Mouse (Mus musculus) left cerebral cortex, postnatal 36 days (tissue): ENCODE measurements around the gene Usp17lb. TPM values are rescaled to one million over a fixed set of nuclear protein-coding genes. Genes with fewer than 3 reads are reported as not detected.
"Not testable (repeated sequence)": the region's sequence is repeated elsewhere in the genome, so short reads cannot be mapped to it uniquely, and the experiment has no call there.

ENCODE experiments used
- DNase-seq, 2 experiments: peaks; one replicate each; pipeline ENCODE4 v3.0.0; 2021 to 2022; ENCODE audit warnings: low spot score in 2 of 2, mixed read lengths in 1 of 2
- intact Hi-C: fragments of 180-260 bp; cut with DNase I; formaldehyde crosslinking; loops from one replicate; pipeline ENCODE4 v1.15.1; 2025
- total RNA-seq, 2 experiments: library from RNA; stranded (reverse); gene quantifications; 2 replicates each; pipeline ENCODE4 v1.2.3; 2021

Usp17lb gene
- not detected for total RNA-seq

DNA sequence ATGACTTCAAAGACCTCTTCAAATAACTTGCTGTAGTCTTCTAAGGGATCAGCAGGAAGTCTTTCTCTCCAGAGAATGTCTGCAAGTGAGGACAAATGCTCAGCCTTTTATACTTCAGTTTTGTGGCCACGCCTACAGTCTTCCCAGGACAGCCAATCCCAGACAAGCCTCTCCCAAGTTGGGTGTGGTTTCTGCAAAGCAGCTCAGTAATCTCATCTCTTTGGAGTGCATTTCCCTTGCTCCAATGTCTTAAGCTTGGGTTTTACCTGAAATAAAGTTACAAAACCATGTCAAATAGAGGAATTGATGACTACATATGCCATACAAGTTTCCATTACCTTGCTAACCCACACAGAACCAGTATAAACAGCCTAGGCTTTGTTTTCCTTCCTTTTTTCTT, at the start of gene Usp17lb:
Gene Usp17lb (minus strand): TSS at position 101 of the 400 bp plus-strand sequence.
- DNase-seq: no peak
- intact Hi-C loops: no loop called here

DNA sequence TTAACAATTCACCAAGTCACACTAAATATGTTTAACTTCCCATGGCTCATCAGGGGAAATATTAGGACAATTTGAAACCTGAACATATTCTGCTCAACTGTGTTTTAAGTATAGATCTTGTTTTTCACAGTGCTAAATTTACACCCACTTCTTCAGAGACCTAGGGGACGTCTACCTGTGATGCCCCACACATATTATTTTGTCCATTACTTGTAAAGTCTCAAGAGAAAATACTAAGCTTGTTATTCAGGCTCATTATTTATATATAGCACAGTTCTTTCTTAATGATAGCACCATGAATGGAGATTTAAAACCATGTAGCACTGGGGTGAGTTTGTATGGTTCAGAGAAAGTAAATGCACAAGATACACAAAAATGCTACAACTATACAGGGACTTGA, 35.3 kb upstream of the Usp17lb start, which contains the start of gene Olfr665:
Gene Olfr665 (plus strand): TSS at position 301 of the 400 bp plus-strand sequence.
- DNase-seq: no peak
- intact Hi-C loops: no loop called here

DNA sequence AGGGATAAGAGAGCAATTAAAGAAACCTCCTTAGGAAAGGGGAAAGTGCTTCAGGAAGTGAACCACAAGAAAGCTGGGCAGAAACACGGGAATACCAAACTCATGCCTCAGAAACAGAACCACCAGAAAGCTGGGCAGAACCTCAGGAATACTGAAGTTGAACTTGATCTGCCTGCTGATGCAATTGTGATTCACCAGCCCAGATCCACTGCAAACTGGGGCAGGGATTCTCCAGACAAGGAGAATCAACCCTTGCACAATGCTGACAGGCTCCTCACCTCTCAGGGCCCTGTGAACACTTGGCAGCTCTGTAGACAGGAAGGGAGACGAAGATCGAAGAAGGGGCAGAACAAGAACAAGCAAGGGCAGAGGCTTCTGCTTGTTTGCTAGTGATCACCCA, 19.0 kb upstream of the Usp17lb start:
- DNase-seq: no peak
- intact Hi-C loops: no loop called here

DNA sequence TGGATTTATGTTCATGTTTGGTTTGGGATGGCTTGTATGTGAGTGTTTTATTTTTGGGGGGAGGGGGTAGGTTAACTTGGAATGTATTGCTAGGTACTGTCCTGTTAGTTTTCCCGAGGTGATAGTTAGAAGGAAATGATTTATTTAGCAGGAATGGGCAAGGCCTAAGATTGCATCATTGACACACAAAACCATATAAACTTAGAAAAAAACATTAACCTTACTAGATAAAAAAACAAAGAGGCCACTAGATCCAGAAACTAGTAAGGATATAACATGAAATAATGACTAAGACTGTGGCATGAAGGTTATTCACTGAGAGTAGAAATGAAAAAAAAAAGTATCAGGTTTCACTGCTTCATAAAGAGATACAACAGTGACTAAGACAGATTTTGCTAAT, 15.3 kb upstream of the Usp17lb start:
- intact Hi-C loops: no loop called here
- no peak for DNase-seq

DNA sequence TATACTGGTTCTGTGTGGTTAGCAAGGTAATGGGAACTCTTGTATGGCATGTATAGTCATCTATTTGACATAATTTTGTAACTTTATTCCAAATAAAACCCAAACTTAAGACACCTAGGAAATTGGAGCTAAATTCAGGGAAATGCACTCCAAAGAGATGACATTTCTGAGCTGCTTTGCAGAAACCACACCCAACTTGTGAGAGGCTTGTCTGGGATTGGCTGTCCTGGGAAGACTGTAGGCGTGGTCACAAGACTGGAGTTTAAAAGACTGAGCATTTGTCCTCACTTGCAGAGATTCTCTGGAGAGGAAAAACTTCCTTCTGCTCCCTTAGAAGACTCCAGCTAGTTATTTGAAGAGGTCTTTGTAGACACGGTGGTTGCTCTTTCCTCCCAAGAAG, 14.3 kb upstream of the Usp17lb start, which contains the start of gene Usp17la:
Gene Usp17la (plus strand): TSS at position 301 of the 400 bp plus-strand sequence.
- DNase-seq, intact Hi-C loops: not testable (repeated sequence)

DNA sequence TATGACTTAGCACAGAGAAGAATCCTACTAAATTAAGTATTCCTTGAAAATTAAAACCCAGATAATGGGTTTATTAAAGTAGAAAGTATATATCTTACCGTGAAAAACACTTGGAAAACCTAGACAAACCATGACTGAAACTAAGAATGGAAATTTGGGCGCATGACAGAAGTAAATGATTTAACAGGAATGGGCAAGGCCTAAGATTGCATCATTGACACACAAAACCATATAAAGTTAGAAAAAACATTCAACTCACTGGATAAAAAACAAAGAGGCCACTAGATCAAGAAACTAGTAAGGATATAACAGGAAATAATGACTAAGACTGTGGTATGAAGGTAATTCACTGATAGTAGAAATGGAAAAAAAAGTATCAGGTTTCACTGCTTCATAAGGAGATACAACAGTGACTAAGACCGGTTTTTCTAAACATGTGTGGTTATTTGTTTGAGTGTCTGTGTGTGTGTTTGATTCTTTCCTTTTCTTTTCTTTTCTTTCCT, 12.9 kb upstream of the Usp17lb start:
- DNase-seq: no peak
- intact Hi-C loops: no loop called here

DNA sequence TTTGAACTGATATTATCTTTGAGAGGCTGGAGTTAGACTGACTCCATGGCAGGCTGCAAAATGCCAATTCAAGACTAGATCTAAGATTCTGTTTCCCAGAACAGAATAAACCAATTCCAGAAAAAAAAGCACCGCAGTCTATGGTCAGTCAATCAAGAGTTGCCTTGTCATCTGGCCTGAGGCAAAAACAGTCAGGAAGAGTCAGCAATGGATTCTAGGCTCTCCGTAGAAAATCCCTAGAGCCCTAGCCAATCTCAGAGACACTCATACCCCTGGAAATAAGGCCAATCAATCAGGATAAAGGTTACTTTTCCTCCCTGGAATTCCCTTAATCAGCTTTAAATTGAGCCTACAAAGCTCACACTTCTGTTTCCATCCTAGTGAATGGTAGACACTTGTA, 9.1 kb upstream of the Usp17lb start:
- intact Hi-C loops, DNase-seq: not testable (repeated sequence)

DNA sequence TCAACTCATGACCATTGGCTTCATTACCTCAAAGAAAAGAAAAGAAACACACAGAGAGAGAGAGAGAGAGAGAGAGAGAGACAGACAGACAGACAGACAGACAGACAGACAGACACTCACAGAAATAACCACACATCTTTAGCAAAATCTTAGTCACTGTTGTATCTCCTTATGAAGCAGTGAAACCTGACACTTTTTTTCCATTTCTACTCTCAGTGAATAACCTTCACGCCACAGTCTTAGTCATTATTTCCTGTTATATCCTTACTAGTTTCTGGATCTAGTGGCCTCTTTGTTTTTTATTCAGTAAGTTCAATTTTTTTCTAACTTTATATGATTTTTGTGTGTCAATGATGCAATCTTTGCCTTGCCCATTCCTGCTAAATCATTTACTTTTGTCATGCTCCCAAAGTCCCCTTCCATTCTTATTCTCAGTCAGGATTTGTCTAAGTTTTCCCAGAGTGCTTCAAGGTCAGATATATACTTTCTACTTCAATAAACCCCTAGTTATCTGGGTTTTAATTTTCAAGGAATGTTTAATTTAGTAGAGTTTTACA, 1.4 kb upstream of the Usp17lb start:
- no peak for DNase-seq
- intact Hi-C loops: no loop called here

DNA sequence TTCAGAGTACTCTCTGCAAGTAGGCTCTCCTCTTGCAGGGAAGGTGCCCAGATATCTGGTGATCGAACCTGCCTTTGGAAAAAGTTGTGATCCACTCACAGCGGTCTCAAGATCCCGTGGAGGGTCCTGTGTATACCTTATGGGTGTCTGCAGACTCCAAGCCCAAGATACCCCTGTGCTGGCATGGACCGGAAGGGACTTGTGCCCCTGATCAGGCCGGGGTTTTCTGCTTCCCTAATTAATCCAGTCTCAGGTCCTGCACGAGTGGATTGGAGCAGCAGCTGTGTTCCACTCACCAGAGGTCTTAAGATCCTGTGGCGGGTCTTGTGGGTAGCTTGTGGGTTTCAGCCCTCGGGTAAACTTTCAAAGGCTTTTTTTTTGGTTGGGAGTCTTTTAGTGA, 32.1 kb downstream of the Usp17lb start:
- DNase-seq, intact Hi-C loops: not testable (repeated sequence)

DNA sequence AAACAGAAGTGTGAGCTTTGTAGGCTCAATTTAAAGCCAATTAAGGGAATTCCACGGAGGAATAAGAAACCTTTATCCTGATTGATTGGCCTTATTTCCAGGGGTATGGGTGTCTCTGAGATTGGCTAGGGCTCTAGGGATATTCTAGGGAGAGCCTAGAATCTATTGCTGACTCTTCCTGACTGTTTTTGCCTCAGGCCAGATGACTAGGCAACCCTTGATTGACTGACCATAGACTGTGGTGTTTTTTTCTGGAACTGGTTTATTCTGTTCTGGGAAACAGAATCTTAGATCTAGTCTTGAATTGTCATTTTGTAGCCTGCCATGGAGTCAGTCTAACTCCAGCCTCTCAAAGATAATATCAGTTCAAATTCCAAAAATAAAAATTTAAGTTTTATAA, 51.6 kb downstream of the Usp17lb start:
- no peak for DNase-seq
- intact Hi-C loops: no loop called here

Other genes starting within 250 kb of the Usp17lb start
- not detected for gene Olfr655, start 240.8 kb downstream of the Usp17lb start, total RNA-seq
- gene Olfr656, start 228.6 kb downstream of the Usp17lb start, total RNA-seq: not detected
- gene Olfr657, start 217.8 kb downstream of the Usp17lb start, total RNA-seq: not detected
- gene Olfr658, start 195.3 kb downstream of the Usp17lb start, total RNA-seq: not detected
- not detected for gene Olfr659, start 175.8 kb downstream of the Usp17lb start, total RNA-seq
- gene Olfr661, start 156.1 kb downstream of the Usp17lb start, total RNA-seq: not detected
- not detected for gene Usp17le, start 65.1 kb downstream of the Usp17lb start, total RNA-seq
- gene Usp17la, start 14.4 kb upstream of the Usp17lb start, total RNA-seq: not detected
- gene Olfr665, start 35.4 kb upstream of the Usp17lb start, total RNA-seq: not detected
- gene Olfr666, start 53.3 kb upstream of the Usp17lb start, total RNA-seq: not detected
- gene Olfr667, start 78.9 kb upstream of the Usp17lb start, total RNA-seq: not detected
- gene Olfr668, start 85.5 kb upstream of the Usp17lb start, total RNA-seq: not detected
- not detected for gene Olfr669, start 91.6 kb upstream of the Usp17lb start, total RNA-seq
- gene Olfr670, start 120.0 kb upstream of the Usp17lb start, total RNA-seq: not detected
- gene Olfr671, start 136.5 kb upstream of the Usp17lb start, total RNA-seq: not detected
- not detected for gene Olfr672, start 159.4 kb upstream of the Usp17lb start, total RNA-seq
- not detected for gene Olfr675, start 185.9 kb upstream of the Usp17lb start, total RNA-seq
- not detected for gene Olfr676, start 190.1 kb upstream of the Usp17lb start, total RNA-seq
- not detected for gene Olfr677, start 208.8 kb upstream of the Usp17lb start, total RNA-seq
- gene Olfr678, start 221.9 kb upstream of the Usp17lb start, total RNA-seq: not detected
- not detected for gene Olfr679, start 238.6 kb upstream of the Usp17lb start, total RNA-seq